Mouse (Mus musculus) left cerebral cortex, adult 18-20 months (tissue): ENCODE measurements around the gene S100a6. TPM values are rescaled to one million over a fixed set of nuclear protein-coding genes. Genes with fewer than 3 reads are reported as not detected.

Experiments used
- DNase-seq, 2 experiments: peaks; one replicate each; pipeline ENCODE4 v3.0.0; 2021 to 2022; ENCODE audit warnings: low spot score in 2 of 2, mixed read lengths in 1 of 2
- total RNA-seq, 2 experiments: library from RNA; stranded (reverse); gene quantifications; 2 replicates each; pipeline ENCODE4 v1.2.3; 2021

The S100a6 gene
- total RNA-seq, 2 experiments from 2014 or later: 30.8 to 37.4 TPM

GRCm38 (mm10) chr3:90625496-90625895 is 12.8 kb downstream of the S100a6 start:
- DNase-seq: no peak

- DNase-seq: no peak
Observed at GRCm38 (mm10) chr3:90626266-90627021, 13.8 kb downstream of the S100a6 start.

GRCm38 (mm10) chr3:90627366-90627765 is 14.7 kb downstream of the S100a6 start:
- no peak for DNase-seq

- no peak for DNase-seq
Observed at GRCm38 (mm10) chr3:90627807-90628206, 15.1 kb downstream of the S100a6 start.

DNA sequence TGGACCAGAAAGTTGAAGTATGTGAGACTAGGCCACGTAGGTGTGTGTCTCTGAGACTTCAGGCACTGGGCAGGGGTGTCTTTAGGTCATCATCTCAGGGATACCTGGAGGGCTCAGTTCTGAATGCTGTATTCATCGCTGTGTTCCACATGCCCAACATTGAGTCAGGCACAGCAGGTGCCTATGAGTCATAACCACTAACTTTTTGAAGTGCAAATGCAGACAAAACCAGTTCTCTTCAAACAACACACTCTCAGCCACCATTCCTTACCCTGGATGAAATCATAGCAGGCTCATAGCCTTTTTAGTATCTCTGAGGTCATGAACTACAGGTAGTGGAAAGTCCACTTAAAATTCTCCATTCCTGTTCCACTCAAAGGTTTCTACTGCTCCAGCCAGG is 16.6 kb downstream of the S100a6 start:
- no peak for DNase-seq

GRCm38 (mm10) chr3:90631984-90632383 is 19.3 kb downstream of the S100a6 start:
- DNase-seq: no peak

- no peak for DNase-seq
Observed at GRCm38 (mm10) chr3:90638511-90639275, 26.0 kb downstream of the S100a6 start.

GRCm38 (mm10) chr3:90639511-90640154 is 27.0 kb downstream of the S100a6 start:
- no peak for DNase-seq

GRCm38 (mm10) chr3:90640981-90641380 is 28.3 kb downstream of the S100a6 start:
- DNase-seq: no peak

GRCm38 (mm10) chr3:90644220-90644619 is 31.5 kb downstream of the S100a6 start:
- DNase-seq: peak; percentile 40 to 59

GRCm38 (mm10) chr3:90647291-90647690 is 34.6 kb downstream of the S100a6 start:
- DNase-seq: no peak

DNA sequence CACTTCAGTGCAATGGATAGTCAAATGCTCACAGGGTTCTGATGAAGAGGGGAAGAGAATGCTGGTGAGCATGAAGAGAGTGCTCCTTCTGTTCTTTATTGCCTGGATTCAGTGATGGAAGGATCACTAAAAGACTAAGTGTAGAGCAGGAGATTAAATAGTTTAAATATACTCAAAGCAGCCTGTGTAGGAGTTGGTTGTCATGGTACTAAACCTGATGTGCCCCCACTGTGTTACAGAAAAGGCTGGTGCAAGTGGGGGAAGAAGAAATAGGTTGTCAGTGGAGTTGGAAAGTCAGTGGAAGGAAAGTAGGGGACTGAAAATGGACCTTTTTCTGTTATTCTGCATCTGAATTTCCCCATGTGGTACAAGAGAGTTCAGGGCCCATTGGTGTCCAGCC is 36.3 kb downstream of the S100a6 start:
- peak in 1 of 2 experiments; percentile 11 for DNase-seq

DNA sequence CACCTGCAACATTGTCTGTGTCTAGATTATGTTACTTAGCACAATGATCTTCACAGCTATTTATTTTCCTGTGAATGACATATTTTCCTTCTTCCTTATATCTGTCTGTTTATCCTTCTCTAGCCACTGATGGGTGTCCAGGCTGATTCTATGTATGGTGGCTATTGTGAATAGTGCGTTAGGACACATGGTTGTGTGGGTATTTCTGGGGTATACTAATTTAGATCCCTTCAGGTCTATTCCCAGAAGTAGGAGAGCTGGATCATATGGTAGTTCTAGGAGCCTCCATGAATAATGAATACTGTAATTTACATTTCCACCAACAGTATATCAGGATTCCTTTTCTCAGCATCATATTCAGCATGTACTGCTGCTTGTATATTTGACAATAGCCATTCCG is 37.1 kb downstream of the S100a6 start:
- DNase-seq: no peak

GRCm38 (mm10) chr3:90652878-90653508 is 40.3 kb downstream of the S100a6 start:
- peak; percentile 87 to 91 for DNase-seq

DNA sequence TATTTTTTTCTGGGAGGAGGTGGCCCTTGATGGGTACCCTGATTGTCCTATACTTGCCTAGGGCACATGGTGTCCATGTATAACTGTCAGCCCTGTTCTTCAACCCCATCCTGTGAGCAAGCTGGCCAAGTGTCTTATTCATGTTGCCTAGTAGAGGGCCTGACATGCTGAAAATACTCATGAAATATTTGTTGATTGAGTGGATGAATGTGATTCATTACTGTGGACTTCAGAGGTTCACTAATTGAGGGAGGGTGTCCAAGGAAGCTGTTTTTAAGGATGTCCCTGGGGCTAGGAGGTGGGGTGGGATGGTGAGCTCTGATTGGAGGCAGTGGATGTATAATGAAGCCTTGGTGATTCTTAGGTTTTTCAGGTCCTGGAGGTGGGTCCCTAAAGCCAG is 41.0 kb downstream of the S100a6 start, which contains the start of gene S100a7a:
S100a7a (plus strand) TSS at position 301 of the 400 bp plus-strand sequence.
- DNase-seq: no peak

- no peak for DNase-seq
Observed at GRCm38 (mm10) chr3:90657405-90657804, 44.7 kb downstream of the S100a6 start.

DNA sequence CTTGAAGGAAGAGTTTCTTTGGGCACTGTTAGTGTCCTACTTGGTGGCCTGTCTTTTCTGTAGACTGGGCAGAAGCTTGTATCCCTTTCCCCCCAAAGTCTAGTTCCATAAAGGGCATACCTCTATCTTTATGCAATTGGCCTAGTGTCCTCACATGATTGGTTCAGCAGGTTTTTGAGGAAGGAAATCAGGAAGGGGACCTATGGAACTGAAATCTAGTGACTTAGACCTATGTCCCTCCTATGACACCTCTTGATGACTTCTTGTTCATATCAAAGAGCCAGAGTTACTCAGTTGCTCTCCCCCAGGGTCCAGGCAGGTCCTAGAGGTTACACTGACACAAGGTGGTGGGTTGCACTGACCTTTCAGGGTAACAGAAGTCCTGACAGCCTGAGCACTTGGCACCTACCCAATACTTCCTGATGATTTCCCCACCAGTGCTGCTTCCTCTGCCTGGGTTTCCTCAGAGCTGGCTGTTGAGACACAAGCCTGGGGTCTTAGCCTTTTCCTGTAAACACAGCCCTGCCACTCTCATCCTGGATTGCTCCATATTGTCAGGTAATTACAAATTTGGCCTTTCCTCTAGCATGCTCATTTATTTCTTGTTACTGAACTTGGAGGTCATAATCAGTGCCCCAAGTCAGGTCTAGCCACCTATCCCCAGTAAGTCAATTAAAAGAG is 46.8 kb downstream of the S100a6 start:
- DNase-seq: no peak

GRCm38 (mm10) chr3:90664219-90664618 is 51.5 kb downstream of the S100a6 start:
- no peak for DNase-seq

DNA sequence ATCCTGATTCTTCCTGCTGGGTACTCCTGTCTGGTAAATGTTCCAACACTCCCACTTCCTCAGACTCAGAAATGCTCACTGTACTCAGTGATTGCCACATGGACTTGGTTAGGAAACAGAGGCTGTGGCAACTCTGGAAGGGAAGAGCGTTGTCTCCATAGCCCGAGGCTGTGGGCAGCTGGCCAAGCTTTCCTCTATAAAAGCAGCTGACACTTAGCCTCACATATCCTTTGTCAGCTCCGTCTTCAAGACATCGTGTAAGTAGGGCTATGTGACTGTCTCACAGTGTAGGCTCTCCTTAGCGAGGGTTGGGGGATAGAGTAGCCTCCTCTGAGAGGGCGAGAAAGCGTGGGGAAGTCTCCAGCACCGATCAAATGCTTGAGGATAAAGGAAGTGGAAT is 56.2 kb downstream of the S100a6 start, which contains the start of gene S100a8:
S100a8 (plus strand) TSS at position 133 of the 400 bp plus-strand sequence.
- no peak for DNase-seq
